Mouse (Mus musculus) myocyte (in vitro differentiated cells): Measurements from ENCODE around the gene Angptl2. TPM values are rescaled to one million over a fixed set of nuclear protein-coding genes. Genes with fewer than 3 reads are reported as not detected.

Experiments
- H3K27me3 ChIP-seq: one replicate; pipeline ENCODE4 v1.6.1; 2011; ENCODE audit not compliant: control insufficient read depth, insufficient read depth, insufficient read length
- H3K36me3 ChIP-seq: one replicate; pipeline ENCODE4 v1.6.1; 2011; ENCODE audit not compliant: control insufficient read depth, insufficient read depth
- H3K4me2 ChIP-seq: one replicate; pipeline ENCODE4 v1.6.1; 2011; ENCODE audit warnings: low read depth, control low read depth
- H3K4me3 ChIP-seq: one replicate; pipeline ENCODE4 v1.5.1; 2011; ENCODE audit warnings: mild to moderate bottlenecking, control low read depth, moderate library complexity
- H3K79me2 ChIP-seq: one replicate; pipeline ENCODE4 v1.6.1; 2011; ENCODE audit not compliant: control insufficient read depth, insufficient read depth
- H3ac ChIP-seq: one replicate; pipeline ENCODE4 v1.6.1; 2011; ENCODE audit not compliant: control insufficient read depth, insufficient read length
- CEBPB ChIP-seq: IDR thresholded peaks from 2 replicates; pipeline ENCODE4 v1.6.1; 2011; ENCODE audit warnings: mild to moderate bottlenecking, moderate library complexity; ENCODE audit not compliant: poor library complexity, insufficient read depth, severe bottlenecking
- E2F4 ChIP-seq: IDR thresholded peaks from one replicate; pipeline ENCODE4 v1.6.1; 2011; ENCODE audit warnings: mild to moderate bottlenecking, control low read depth, moderate library complexity; ENCODE audit not compliant: insufficient read depth
- MAX ChIP-seq: IDR thresholded peaks from one replicate; pipeline ENCODE4 v1.6.1; 2011; ENCODE audit warnings: low read depth, mild to moderate bottlenecking, control low read depth
- MYOD1 ChIP-seq, 3 experiments: IDR thresholded peaks; one replicate each; pipeline ENCODE4 v1.6.1; 2011; ENCODE audit warnings: control low read depth in 2 of 3, low read depth in 2 of 3, mild to moderate bottlenecking in 2 of 3, moderate library complexity in 1 of 3; ENCODE audit not compliant: insufficient read length in 2 of 3, control insufficient read depth in 1 of 3
- MYOG ChIP-seq, 3 experiments: IDR thresholded peaks; one replicate each; pipeline ENCODE4 v1.6.1; 2011; ENCODE audit warnings: control low read depth in 2 of 3, low read depth in 2 of 3, mild to moderate bottlenecking in 2 of 3; ENCODE audit not compliant: insufficient read length in 2 of 3, control insufficient read depth in 1 of 3, insufficient read depth in 1 of 3
- POLR2A ChIP-seq: IDR thresholded peaks from one replicate; pipeline ENCODE4 v1.6.1; 2011; ENCODE audit warnings: low read depth, mild to moderate bottlenecking, control low read depth, moderate library complexity; ENCODE audit not compliant: insufficient read length
- POLR2AphosphoS2 ChIP-seq: IDR thresholded peaks from one replicate; pipeline ENCODE4 v1.6.1; 2011; ENCODE audit warnings: low read depth, control low read depth; ENCODE audit not compliant: insufficient read length
- REST ChIP-seq: IDR thresholded peaks from one replicate; pipeline ENCODE4 v1.6.1; 2011; ENCODE audit warnings: mild to moderate bottlenecking, control low read depth, moderate library complexity; ENCODE audit not compliant: insufficient read depth, insufficient read length
- SRF ChIP-seq: IDR thresholded peaks from one replicate; pipeline ENCODE4 v1.6.1; 2011; ENCODE audit warnings: low read depth; ENCODE audit not compliant: control insufficient read depth, insufficient read length
- TCF12 ChIP-seq: IDR thresholded peaks from one replicate; pipeline ENCODE4 v1.6.1; 2011; ENCODE audit warnings: mild to moderate bottlenecking, control low read depth; ENCODE audit not compliant: poor library complexity, insufficient read depth, severe bottlenecking
- TCF3 ChIP-seq: IDR thresholded peaks from one replicate; pipeline ENCODE4 v1.6.1; 2011; ENCODE audit warnings: low read depth, control low read depth; ENCODE audit not compliant: insufficient read length
- USF1 ChIP-seq: IDR thresholded peaks from one replicate; pipeline ENCODE4 v1.6.1; 2011; ENCODE audit warnings: low read depth, mild to moderate bottlenecking, control low read depth, moderate library complexity
- polyA plus RNA-seq: library from polyadenylated mRNA; unstranded; fragments of >200 nt; fragmentation: generic; extraction: Trizol; gene quantifications from one replicate; pipeline ENCODE4 v1.2.1, GENCODE M21; 2012; ENCODE audit warnings: missing spikeins

Angptl2 gene
- polyA plus RNA-seq, 1 experiment = 130 TPM

- no peak for TF ChIP-seq SRF
- TF ChIP-seq MAX = no peak
- no peak for TF ChIP-seq CEBPB
- TF ChIP-seq TCF3 = no peak
- TF ChIP-seq TCF12 = no peak
- TF ChIP-seq REST = no peak
- TF ChIP-seq E2F4 = no peak
- TF ChIP-seq USF1 = no peak
- no peak for TF ChIP-seq POLR2A
- peak in 1 of 3 experiments; percentile 1 for TF ChIP-seq MYOD1 (IDR thresholded peaks at IDR 0.05; ENCODE audit: control insufficient read depth in 1 of 3, insufficient read length in 2 of 3, low read depth in 2 of 3)
- peak in 2 of 3 experiments; percentile 27 to 29 for TF ChIP-seq MYOG (IDR thresholded peaks at IDR 0.05; ENCODE audit: control insufficient read depth in 1 of 3, insufficient read depth in 1 of 3, insufficient read length in 2 of 3, low read depth in 2 of 3)
- no peak for TF ChIP-seq POLR2AphosphoS2
- no peak overlapping the region for H3K4me2 ChIP-seq
- no peak overlapping the region for H3K4me3 ChIP-seq
- no peak overlapping the region for H3ac ChIP-seq
- H3K36me3 ChIP-seq = no peaks in the 10 kb centered on the region
- H3K79me2 ChIP-seq = no peaks in the 10 kb centered on the region
- H3K27me3 ChIP-seq = no peaks in the 10 kb centered on the region
These were observed 42.7 kb upstream of the Angptl2 start for GRCm38 (mm10) chr2:33173126-33173525.

GRCm38 (mm10) chr2:33173686-33174085 lies 42.2 kb upstream of the Angptl2 start:
- H3K4me3 ChIP-seq = no peak overlapping the region
- H3ac ChIP-seq = no peak overlapping the region
- no peak overlapping the region for H3K4me2 ChIP-seq
- H3K36me3 ChIP-seq = no peaks in the 10 kb centered on the region
- H3K79me2 ChIP-seq = no peaks in the 10 kb centered on the region
- peak in 2 of 3 experiments; percentile 67 to 85 for TF ChIP-seq MYOD1 (IDR thresholded peaks at IDR 0.05; ENCODE audit: control insufficient read depth in 1 of 3, insufficient read length in 2 of 3, low read depth in 2 of 3)
- TF ChIP-seq MAX = no peak
- no peak for TF ChIP-seq TCF3
- no peak for TF ChIP-seq REST
- TF ChIP-seq SRF = no peak
- no peak for TF ChIP-seq POLR2AphosphoS2
- TF ChIP-seq TCF12 = no peak
- peak in 2 of 3 experiments; percentile 53 to 79 for TF ChIP-seq MYOG (IDR thresholded peaks at IDR 0.05; ENCODE audit: control insufficient read depth in 1 of 3, insufficient read depth in 1 of 3, insufficient read length in 2 of 3, low read depth in 2 of 3)
- H3K27me3 ChIP-seq = no peaks in the 10 kb centered on the region

- Histone ChIP-seq H3K4me3 (no peak overlapping the region), H3K79me2 (no peaks in the 10 kb centered on the region), H3K27me3 (no peaks in the 10 kb centered on the region), H3K4me2 (peak overlapping the region; percentile 39), H3ac (no peak overlapping the region), H3K36me3 (no peaks in the 10 kb centered on the region)
- no peak for TF ChIP-seq MYOG (IDR thresholded peaks at IDR 0.05; ENCODE audit: control insufficient read depth in 1 of 3, insufficient read depth in 1 of 3, insufficient read length in 2 of 3, low read depth in 2 of 3)
- TF ChIP-seq REST = no peak
These were observed 39.4 kb upstream of the Angptl2 start for GRCm38 (mm10) chr2:33176516-33176915.

- no peak overlapping the region for H3K4me3 ChIP-seq
- no peaks in the 10 kb centered on the region for H3K36me3 ChIP-seq
- peak overlapping the region; percentile 39 for H3K4me2 ChIP-seq
- H3ac ChIP-seq = no peak overlapping the region
- no peaks in the 10 kb centered on the region for H3K27me3 ChIP-seq
- no peak for TF ChIP-seq REST
- no peak for TF ChIP-seq TCF3
- TF ChIP-seq TCF12 = no peak
- no peak for TF ChIP-seq POLR2AphosphoS2
- TF ChIP-seq MYOD1 (IDR thresholded peaks at IDR 0.05; ENCODE audit: control insufficient read depth in 1 of 3, insufficient read length in 2 of 3, low read depth in 2 of 3) = no peak
- TF ChIP-seq MYOG (IDR thresholded peaks at IDR 0.05; ENCODE audit: control insufficient read depth in 1 of 3, insufficient read depth in 1 of 3, insufficient read length in 2 of 3, low read depth in 2 of 3) = no peak
- TF ChIP-seq CEBPB = no peak
- no peak for TF ChIP-seq E2F4
- TF ChIP-seq POLR2A = no peak
- TF ChIP-seq MAX = no peak
- no peak for TF ChIP-seq SRF
- no peak for TF ChIP-seq USF1
- no peaks in the 10 kb centered on the region for H3K79me2 ChIP-seq
These were observed 38.9 kb upstream of the Angptl2 start for GRCm38 (mm10) chr2:33176921-33177320.
